In the genomic region with DNA sequence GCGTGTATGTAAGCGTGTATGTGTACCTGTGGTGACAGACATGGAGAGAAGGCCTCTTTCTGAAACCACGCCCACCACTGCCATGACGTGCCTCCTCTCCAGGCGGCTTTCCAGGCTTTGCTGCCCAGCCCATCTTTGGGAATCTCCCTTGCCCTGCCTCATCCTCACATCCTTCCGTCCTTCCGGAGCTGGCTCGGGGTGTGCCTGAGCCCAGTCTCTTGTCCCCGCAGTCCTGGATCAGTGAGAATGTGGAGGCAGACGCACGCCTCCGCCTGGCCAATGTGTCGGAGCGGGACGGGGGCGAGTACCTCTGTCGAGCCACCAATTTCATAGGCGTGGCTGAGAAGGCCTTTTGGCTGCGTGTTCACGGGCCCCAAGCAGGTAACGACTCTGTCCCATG, we compare ENCODE assay signal across 16 mouse cellular contexts. TPM values are rescaled to one million over a fixed set of nuclear protein-coding genes. Genes with fewer than 3 reads are reported as not detected.
A peak's percentile ranks its signal among the peaks of the same experiment; 100 is the strongest.
DNase-seq lines count a peak whose midpoint lies in the region; ATAC-seq and TF ChIP-seq lines count a peak whose summit lies in the region.
"Had no signal": no experiment of that assay in that cellular context is flagged by ENCODE, and none has a peak within 500 bp of the region (broad histone marks: within the 10 kb centered on the region; RNA-seq: fewer than 3 reads in every experiment).

No protein-coding gene starts in this region.

- peak overlapping the region; percentile 42 for H3K4me3 ChIP-seq in layer of hippocampus, adult 2 months
- H3K4me3 ChIP-seq in lung, adult 2 months (replicated peaks; ENCODE audit: extremely low read depth, low read depth, low read length) = no peak overlapping the region
- H3K4me3 ChIP-seq in forebrain, embryonic 16.5 days (replicated peaks; ENCODE audit: low read length) = no peak overlapping the region
- H3K4me3 ChIP-seq: gastrocnemius, adult 2 months; liver, embryonic 15.5 days; neural tube, embryonic 13.5 days had no signal

- no peak overlapping the region for H3K27ac ChIP-seq in layer of hippocampus, adult 2 months
- H3K27ac ChIP-seq in forebrain, embryonic 16.5 days (ENCODE audit: low read length) = no peak overlapping the region
- H3K27ac ChIP-seq: gastrocnemius, adult 2 months; liver, embryonic 15.5 days; neural tube, embryonic 13.5 days had no signal

- WGBS in lung, adult 2 months = 57% methylated on average over 21 of the region's 21 CpGs
- WGBS in forebrain, embryonic 16.5 days = 51% methylated on average over 21 of the region's 21 CpGs

- no peak for ATAC-seq in forebrain, embryonic 16.5 days
- ATAC-seq: hindbrain, embryonic 16.5 days had no signal

- H3K36me3 ChIP-seq in forebrain, embryonic 16.5 days (ENCODE audit: control insufficient read depth, insufficient read depth) = peaks cover 3% of the 10 kb centered on the region

- TF ChIP-seq POLR2A in lung, adult 2 months (IDR thresholded peaks at IDR 0.05; ENCODE audit: borderline replicate concordance, extremely low read depth, low read depth, low read length) = no peak

- no peak for TF ChIP-seq CTCF in layer of hippocampus, adult 2 months (conservative IDR thresholded peaks at IDR 0.05)
- no peak for TF ChIP-seq CTCF in lung, adult 2 months (IDR thresholded peaks at IDR 0.05; ENCODE audit: insufficient read depth, low read length)

- peaks cover 17% of the 10 kb centered on the region for H3K4me1 ChIP-seq in lung, adult 2 months (ENCODE audit: control insufficient read depth, insufficient read depth, low read length)
- H3K4me1 ChIP-seq in forebrain, embryonic 16.5 days (replicated peaks; ENCODE audit: control insufficient read depth, insufficient read depth, low read length) = peaks cover 8% of the 10 kb centered on the region; the same call in 1 of the 2 replicates

- no peaks in the 10 kb centered on the region for H3K9me3 ChIP-seq in forebrain, embryonic 16.5 days (ENCODE audit: control insufficient read depth, low read length)
- H3K9me3 ChIP-seq: liver, embryonic 15.5 days; neural tube, embryonic 13.5 days had no signal

- no peaks in the 10 kb centered on the region for H3K27me3 ChIP-seq in forebrain, embryonic 16.5 days (replicated peaks; ENCODE audit: control insufficient read depth, insufficient read depth, low read length)
- H3K27me3 ChIP-seq: neural tube, embryonic 13.5 days had no signal

- H3K9ac ChIP-seq in forebrain, embryonic 16.5 days (replicated peaks; ENCODE audit: low read depth, low read length) = no peak overlapping the region
- H3K9ac ChIP-seq: liver, embryonic 15.5 days had no signal

- peak overlapping the region; percentile 11; the same call in 1 of the 2 replicates for H3K4me2 ChIP-seq in forebrain, embryonic 16.5 days (ENCODE audit: low read length)
- H3K4me2 ChIP-seq: heart, embryonic 11.5 days; liver, embryonic 15.5 days; neural tube, embryonic 13.5 days had no signal

- DNase-seq in layer of hippocampus, adult 2 months (ENCODE audit: low spot score in 2 of 2) = peak in 1 of 2 experiments; percentile 41
- no peak for DNase-seq in layer of hippocampus, adult 9-10 months (ENCODE audit: low spot score)
- DNase-seq in lung, postnatal 25 days (ENCODE audit: low spot score) = peak; percentile 33
- no peak for DNase-seq in lung, adult 2 months
- DNase-seq in ZHBTc4 (ENCODE audit: low read depth, low spot score) = peak; percentile 51
- DNase-seq in adrenal gland, postnatal 14 days = no peak
- no peak for DNase-seq in heart, adult 9 months (ENCODE audit: low spot score in 2 of 2)
- DNase-seq: adrenal gland, postnatal 36 days; cerebellum, postnatal 10 days; gastrocnemius, adult 2 months; kidney, adult 18-20 months had no signal

RNA-seq across cellular contexts. Expression of a gene that starts 9.6 kb away (rescaled TPM):
- total RNA-seq in layer of hippocampus, adult 2 months (2021) = 100 to 1,000 TPM; 137 to 139 TPM
- 237 and 258 TPM in 2 replicates for polyA plus RNA-seq in lung, adult 2 months (2012; rRNA removed)
- polyA plus RNA-seq in forebrain, embryonic 16.5 days (2015; fragmentation: Nextera tagmentation; extraction: Ambion mirVana) = 29.9 and 33.0 TPM in 2 replicates
- total RNA-seq in adrenal gland, postnatal 14 days (2021) = 6.4 and 7.8 TPM in 2 replicates

RNA-seq across cellular contexts. Expression of a gene that starts 51.6 kb away (rescaled TPM):
- 100 to 1,000 TPM in 1 of 2 experiments, 10 to 100 TPM in 1; 99.8 to 108 TPM for total RNA-seq in layer of hippocampus, adult 2 months (2021)
- polyA plus RNA-seq in lung, adult 2 months (2012; rRNA removed) = 41.8 and 47.5 TPM in 2 replicates
- 66.9 and 68.1 TPM in 2 replicates for polyA plus RNA-seq in forebrain, embryonic 16.5 days (2015; fragmentation: Nextera tagmentation; extraction: Ambion mirVana)
- 160 and 173 TPM in 2 replicates for total RNA-seq in adrenal gland, postnatal 14 days (2021)

Comparison
In these comparisons a context has a peak if more than half of its experiments do, and no peak if none do; other contexts are left out.
1. DNase-seq: peak in lung, postnatal 25 days (single experiment) and ZHBTc4 (single experiment); none in layer of hippocampus, adult 9-10 months (single experiment), lung, adult 2 months (single experiment), adrenal gland, postnatal 14 days (single experiment) and heart, adult 9 months (0 of 2).
2. RNA of a gene that starts 9.6 kb away (total RNA-seq): 137 to 139 TPM in layer of hippocampus, adult 2 months; 6.4 to 7.8 TPM in adrenal gland, postnatal 14 days; every median in the first group is over 10 times any median in the second.